18 mouse cellular contexts compared by ENCODE assay signal in genomic region chr11:63965437-63965836, GRCm38 (mm10). TPM values are rescaled to one million over a fixed set of nuclear protein-coding genes. Genes with fewer than 3 reads are reported as not detected.
DNase-seq lines count a peak whose midpoint lies in the region; ATAC-seq and TF ChIP-seq lines count a peak whose summit lies in the region.
"Had no signal": no experiment of that assay in that cellular context is flagged by ENCODE, and none has a peak within 500 bp of the region (broad histone marks: within the 10 kb centered on the region; RNA-seq: fewer than 3 reads in every experiment).

No protein-coding gene starts in this region.

- H3K27me3 ChIP-seq in hindbrain, postnatal 0 days (ENCODE audit: insufficient read depth, low read length): no peaks in the 10 kb centered on the region
- no peaks in the 10 kb centered on the region for H3K27me3 ChIP-seq in hindbrain, embryonic 14.5 days (ENCODE audit: control insufficient read depth, insufficient read depth, low read length)
- no peaks in the 10 kb centered on the region for H3K27me3 ChIP-seq in CH12.LX (replicated peaks)
- no peaks in the 10 kb centered on the region for H3K27me3 ChIP-seq in lung, embryonic 16.5 days (ENCODE audit: control insufficient read depth, insufficient read depth, low read depth, low read length)
- H3K27me3 ChIP-seq: embryonic facial prominence, embryonic 15.5 days; forebrain, embryonic 13.5 days; heart, embryonic 12.5 days had no signal

- H3K4me2 ChIP-seq in hindbrain, postnatal 0 days (ENCODE audit: low read depth, low read length): no peak overlapping the region
- no peak overlapping the region for H3K4me2 ChIP-seq in hindbrain, embryonic 14.5 days (replicated peaks)
- H3K4me2 ChIP-seq in CH12.LX (ENCODE audit: insufficient read depth, low read depth, poor library complexity, severe bottlenecking): no peak overlapping the region
- no peak overlapping the region for H3K4me2 ChIP-seq in lung, embryonic 16.5 days (ENCODE audit: low read depth, low read length)
- H3K4me2 ChIP-seq: embryonic facial prominence, embryonic 15.5 days; forebrain, embryonic 13.5 days; heart, embryonic 12.5 days had no signal

- 38% methylated on average over 5 of the region's 5 CpGs for WGBS in hindbrain, postnatal 0 days
- WGBS in hindbrain, embryonic 14.5 days: 73% methylated on average over 5 of the region's 5 CpGs
- 46% methylated on average over 5 of the region's 5 CpGs for WGBS in lung, embryonic 16.5 days

- TF ChIP-seq POLR2A in CH12.LX (IDR thresholded peaks at IDR 0.05; ENCODE audit: low read depth, low read length): no peak

- no peak overlapping the region for H3K27ac ChIP-seq in hindbrain, postnatal 0 days
- H3K27ac ChIP-seq in hindbrain, embryonic 14.5 days: no peak overlapping the region
- no peak overlapping the region for H3K27ac ChIP-seq in CH12.LX (ENCODE audit: insufficient read depth, low read depth)
- H3K27ac ChIP-seq in lung, embryonic 16.5 days (ENCODE audit: low read length): no peak overlapping the region
- H3K27ac ChIP-seq: embryonic facial prominence, embryonic 15.5 days; forebrain, embryonic 13.5 days; liver, embryonic 14.5 days had no signal

- 0 out of 2 replicates have a peak, but pooled peaks cover 3% of the 10 kb centered on the region for H3K4me1 ChIP-seq in hindbrain, postnatal 0 days (ENCODE audit: insufficient read depth, low read length)
- peaks cover 27% of the 10 kb centered on the region for H3K4me1 ChIP-seq in hindbrain, embryonic 14.5 days (replicated peaks; ENCODE audit: control insufficient read depth, insufficient read depth, low read length)
- peaks cover 0 to 34% of the 10 kb centered on the region in 2 experiments; a peak in 3 of 4 replicates for H3K4me1 ChIP-seq in CH12.LX (ENCODE audit: control insufficient read depth in 1 of 2, insufficient read depth in 2 of 2)
- H3K4me1 ChIP-seq in lung, embryonic 16.5 days (replicated peaks; ENCODE audit: control insufficient read depth, insufficient read depth, low read length): peaks cover 4% of the 10 kb centered on the region; the same call in 1 of the 2 replicates

- in situ Hi-C loops in CH12.LX (cut with MboI; ENCODE audit: low pct_ligation_motif_present, low pct_unique_long_range_greater_than_20kb, low sequenced_read_pairs): no loop called here

- peak; percentile 78 for TF ChIP-seq EP300 in CH12.LX (IDR thresholded peaks at IDR 0.05; ENCODE audit: low read length)

- TF ChIP-seq RAD21 in CH12.LX (IDR thresholded peaks at IDR 0.05; ENCODE audit: low read depth, low read length): no peak

- no peak overlapping the region for H3K9ac ChIP-seq in hindbrain, postnatal 0 days (replicated peaks; ENCODE audit: low read length)
- no peak overlapping the region for H3K9ac ChIP-seq in hindbrain, embryonic 14.5 days
- no peak overlapping the region for H3K9ac ChIP-seq in CH12.LX (ENCODE audit: insufficient read depth, low read depth)
- H3K9ac ChIP-seq in lung, embryonic 16.5 days (ENCODE audit: low read length): no peak overlapping the region
- H3K9ac ChIP-seq: embryonic facial prominence, embryonic 15.5 days; forebrain, embryonic 13.5 days; heart, embryonic 12.5 days; liver, embryonic 14.5 days had no signal

- H3K9me3 ChIP-seq in hindbrain, postnatal 0 days (ENCODE audit: low read length): no peaks in the 10 kb centered on the region
- H3K9me3 ChIP-seq in hindbrain, embryonic 14.5 days (ENCODE audit: control insufficient read depth, low read length): no peaks in the 10 kb centered on the region
- H3K9me3 ChIP-seq in CH12.LX (replicated peaks; ENCODE audit: low read length): no peaks in the 10 kb centered on the region
- no peaks in the 10 kb centered on the region for H3K9me3 ChIP-seq in lung, embryonic 16.5 days (ENCODE audit: control insufficient read depth, low read length)
- H3K9me3 ChIP-seq: embryonic facial prominence, embryonic 15.5 days; forebrain, embryonic 13.5 days; heart, embryonic 12.5 days; midbrain, embryonic 10.5 days had no signal

- no peak overlapping the region for H3K4me3 ChIP-seq in hindbrain, postnatal 0 days (ENCODE audit: low read length)
- H3K4me3 ChIP-seq in hindbrain, embryonic 14.5 days (replicated peaks; ENCODE audit: low read length): no peak overlapping the region
- H3K4me3 ChIP-seq in CH12.LX (replicated peaks in 1 of 3; ENCODE audit: low read depth in 2 of 3, low read length in 2 of 3, poor library complexity in 1 of 3): no peak overlapping the region
- no peak overlapping the region for H3K4me3 ChIP-seq in lung, embryonic 16.5 days (ENCODE audit: low read length)
- H3K4me3 ChIP-seq: embryonic facial prominence, embryonic 15.5 days; forebrain, embryonic 13.5 days; heart, embryonic 12.5 days; midbrain, embryonic 10.5 days had no signal

- dilution Hi-C loops in CH12.LX (cut with MboI; ENCODE audit: extremely low pct_ligation_motif_present, extremely low pct_unique_long_range_greater_than_20kb, low sequenced_read_pairs): no loop called here

- peak; percentile 21 for DNase-seq in adrenal gland, postnatal 10 days
- no peak for DNase-seq in adrenal gland, adult (ENCODE audit: inconsistent age in 2 of 2, low spot score in 1 of 2)
- peak; percentile 65 for DNase-seq in hindbrain, postnatal 0 days (ENCODE audit: low spot score)
- no peak for DNase-seq in hindbrain, embryonic 14.5 days (ENCODE audit: low spot score)
- DNase-seq in CH12.LX (ENCODE audit: extremely low read depth): peak; percentile 84
- DNase-seq in thymus, adult 18-20 months: no peak
- DNase-seq in left cerebral cortex, adult 11 months (ENCODE audit: low spot score): no peak
- DNase-seq: cerebellum, adult 11-12 months; gastrocnemius, postnatal 36 days; kidney, postnatal 10 days; right cerebral cortex, postnatal 4 days; thymus, postnatal 4 days had no signal

- H3K79me2 ChIP-seq in CH12.LX (replicated peaks; ENCODE audit: control insufficient read depth, extremely low read depth, insufficient read depth, poor library complexity, severe bottlenecking): no peaks in the 10 kb centered on the region

- ATAC-seq in hindbrain, postnatal 0 days: peak; percentile 71
- no peak for ATAC-seq in hindbrain, embryonic 14.5 days (ENCODE audit: low FRiP score)
- ATAC-seq in lung, embryonic 16.5 days (ENCODE audit: low read depth): peak; percentile 35
- ATAC-seq: forebrain, embryonic 13.5 days had no signal

- no peak for TF ChIP-seq CTCF in hindbrain, postnatal 0 days (IDR thresholded peaks at IDR 0.05; ENCODE audit: low read depth)
- no peak for TF ChIP-seq CTCF in CH12.LX (conservative IDR thresholded peaks at IDR 0.05 in 1 of 2, IDR thresholded peaks at IDR 0.05 in 1 of 2; ENCODE audit: low read depth in 2 of 2, low read length in 2 of 2)

- H3K36me3 ChIP-seq in hindbrain, postnatal 0 days (ENCODE audit: insufficient read depth, low read length): no peaks in the 10 kb centered on the region
- H3K36me3 ChIP-seq in hindbrain, embryonic 14.5 days (replicated peaks; ENCODE audit: control insufficient read depth, insufficient read depth): peaks cover 9% of the 10 kb centered on the region
- peaks cover 12 to 76% of the 10 kb centered on the region in 2 experiments for H3K36me3 ChIP-seq in CH12.LX (replicated peaks in 1 of 2; ENCODE audit: control insufficient read depth in 1 of 2, insufficient read depth in 1 of 2, low read length in 1 of 2)
- no peaks in the 10 kb centered on the region for H3K36me3 ChIP-seq in lung, embryonic 16.5 days (ENCODE audit: control insufficient read depth, insufficient read depth, low read length)

TF ChIP-seq in CH12.LX, 34 proteins besides CTCF, POLR2A, EP300 and RAD21:
- TF ChIP-seq CHD2 (IDR thresholded peaks at IDR 0.05; ENCODE audit: low read length) (no peak), JUND (conservative IDR thresholded peaks at IDR 0.05; ENCODE audit: low read depth, low read length) (peak; percentile 52), KAT2A (IDR thresholded peaks at IDR 0.05; ENCODE audit: insufficient replicate concordance, low read length) (no peak), MEF2A (IDR thresholded peaks at IDR 0.05; ENCODE audit: borderline replicate concordance, low read depth, low read length) (0 out of 2 replicates have a peak, but pooled peaks have one; percentile 12), TBP (conservative IDR thresholded peaks at IDR 0.05; ENCODE audit: low read depth, low read length) (no peak), GABPA (IDR thresholded peaks at IDR 0.05; ENCODE audit: insufficient replicate concordance, low read depth, low read length) (no peak), ZKSCAN1 (IDR thresholded peaks at IDR 0.05; ENCODE audit: borderline replicate concordance, low read depth, low read length) (no peak), TCF12 (IDR thresholded peaks at IDR 0.05; ENCODE audit: low read depth, low read length) (0 out of 2 replicates have a peak, but pooled peaks have one; percentile 28), POLR2AphosphoS2 (IDR thresholded peaks at IDR 0.05; ENCODE audit: low read depth, low read length) (no peak), E2F4 (IDR thresholded peaks at IDR 0.05; ENCODE audit: insufficient replicate concordance, low read depth, low read length) (no peak), ETS1 (conservative IDR thresholded peaks at IDR 0.05; ENCODE audit: low read depth, low read length) (peak; percentile 42), NELFE (IDR thresholded peaks at IDR 0.05; ENCODE audit: low read depth, low read length) (no peak), MAX (IDR thresholded peaks at IDR 0.05; ENCODE audit: low read length) (no peak), ZC3H11A (IDR thresholded peaks at IDR 0.05; ENCODE audit: low read depth, low read length) (no peak), PAX5 (IDR thresholded peaks at IDR 0.05; ENCODE audit: low read length) (no peak), JUN (IDR thresholded peaks at IDR 0.05; ENCODE audit: insufficient read depth, low read depth, low read length) (peak; percentile 21; the same call in 1 of the 2 replicates), BHLHE40 (IDR thresholded peaks at IDR 0.05; ENCODE audit: low read depth, low read length) (peak; percentile 17; the same call in 1 of the 2 replicates), IRF4 (IDR thresholded peaks at IDR 0.05; ENCODE audit: low read depth, low read length) (peak; percentile 81)

RNA-seq across cellular contexts. Expression of gene Hs3st3b1, which starts 43.3 kb away (rescaled TPM):
- 1 to 10 TPM; 5.4 to 9.6 TPM for total RNA-seq in adrenal gland, postnatal 10 days (2021)
- 12.4 and 13.3 TPM in 2 replicates for total RNA-seq in hindbrain, postnatal 0 days (2014; rRNA removed)
- 2.6 and 2.8 TPM in 2 replicates for polyA plus RNA-seq in hindbrain, postnatal 0 days (2015; fragmentation: Nextera tagmentation; extraction: Ambion mirVana)
- polyA plus RNA-seq in hindbrain, embryonic 14.5 days (2014; fragmentation: Nextera tagmentation; extraction: Ambion mirVana): 6.7 and 7.9 TPM in 2 replicates
- total RNA-seq in CH12.LX (2012; rRNA removed) (2.0 TPM in 2 replicates), CH12.LX (2014; rRNA removed) (1.9 and 2.0 TPM in 2 replicates)
- polyA plus RNA-seq in CH12.LX (2012; ENCODE audit: insufficient read length, low read depth): 0.61 and 1.1 TPM in 2 replicates
- 0.78 and 1.1 TPM in 2 replicates for polyA plus RNA-seq in lung, embryonic 16.5 days (2015; fragmentation: Nextera tagmentation; extraction: Ambion mirVana)

Comparison
In these comparisons a context has a peak if more than half of its experiments do, and no peak if none do; other contexts are left out.
1. DNase-seq: peak in adrenal gland, postnatal 10 days (single experiment), hindbrain, postnatal 0 days (single experiment) and CH12.LX (single experiment); none in adrenal gland, adult (0 of 2), hindbrain, embryonic 14.5 days (single experiment), thymus, adult 18-20 months (0 of 2) and left cerebral cortex, adult 11 months (single experiment).